Mouse (Mus musculus) forebrain, embryonic 16.5 days (tissue): ENCODE measurements around the gene Ggcx. TPM values are rescaled to one million over a fixed set of nuclear protein-coding genes. Genes with fewer than 3 reads are reported as not detected.
"Not testable (repeated sequence)": the region's sequence is repeated elsewhere in the genome, so short reads cannot be mapped to it uniquely, and the experiment has no call there.

ENCODE experiments used
- ATAC-seq: fragments of 200-750 bp; cut with Nextera tagmentation; 2 replicates; pipeline ENCODE4 v1.8.0; 2017; ENCODE audit warnings: mild to moderate bottlenecking, moderate library complexity
- H3K27ac ChIP-seq: fragments of 300-500 bp; sonication (generic); 2 replicates; pipeline ENCODE4 v1.5.1; 2014; ENCODE audit warnings: low read length, control low read depth
- H3K27me3 ChIP-seq: fragments of 300-500 bp; sonication (generic); replicated peaks from 2 replicates; pipeline ENCODE4 v1.6.1; 2014; ENCODE audit warnings: low read length; ENCODE audit not compliant: control insufficient read depth, insufficient read depth
- H3K36me3 ChIP-seq: fragments of 300-500 bp; sonication (generic); 2 replicates; pipeline ENCODE4 v1.6.1; 2014; ENCODE audit not compliant: control insufficient read depth, insufficient read depth
- H3K4me1 ChIP-seq: fragments of 300-500 bp; sonication (generic); replicated peaks from 2 replicates; pipeline ENCODE4 v1.6.1; 2014; ENCODE audit warnings: low read length; ENCODE audit not compliant: control insufficient read depth, insufficient read depth
- H3K4me2 ChIP-seq: fragments of 300-500 bp; sonication (generic); 2 replicates; pipeline ENCODE4 v1.6.1; 2014; ENCODE audit warnings: mild to moderate bottlenecking, low read length, control low read depth
- H3K4me3 ChIP-seq: fragments of 300-500 bp; sonication (generic); replicated peaks from 2 replicates; pipeline ENCODE4 v1.5.1; 2014; ENCODE audit warnings: mild to moderate bottlenecking, low read length, control low read depth
- H3K9ac ChIP-seq: fragments of 300-500 bp; sonication (generic); replicated peaks from 2 replicates; pipeline ENCODE4 v1.6.1; 2014; ENCODE audit warnings: low read depth, low read length, control low read depth
- H3K9me3 ChIP-seq: fragments of 300-500 bp; sonication (generic); 2 replicates; pipeline ENCODE4 v1.6.1; 2016; ENCODE audit warnings: low read length; ENCODE audit not compliant: control insufficient read depth
- WGBS: fragments of 180-500 bp; shearing (Covaris S2); extraction: QIAGEN DNeasy Blood & Tissue Kit; methylation state at CpG from one replicate; pipeline ENCODE4 v1.1.7; 2014; 5-methylcytosine and 5-hydroxymethylcytosine counted together
- polyA plus RNA-seq: library from polyadenylated mRNA; unstranded; fragments of >200 nt; fragmentation: Nextera tagmentation; extraction: Ambion mirVana; gene quantifications from 2 replicates; pipeline ENCODE4 v1.2.1, GENCODE M21; 2015

The Ggcx gene
- polyA plus RNA-seq, 1 experiment from 2014 or later = 17.2 TPM

- Histone ChIP-seq H3K9me3 (no peaks in the 10 kb centered on the region), H3K9ac (no peak overlapping the region), H3K4me1 (peaks cover 3% of the 10 kb centered on the region), H3K27ac (no peak overlapping the region), H3K4me3 (no peak overlapping the region), H3K27me3 (no peaks in the 10 kb centered on the region), H3K36me3 (no peaks in the 10 kb centered on the region), H3K4me2 (no peak overlapping the region)
- WGBS = 59% methylated on average over 3 of the region's 3 CpGs
- no peak for ATAC-seq
These were observed 39.5 kb downstream of the Ggcx start for GRCm38 (mm10) chr6:72453578-72453977.

DNA sequence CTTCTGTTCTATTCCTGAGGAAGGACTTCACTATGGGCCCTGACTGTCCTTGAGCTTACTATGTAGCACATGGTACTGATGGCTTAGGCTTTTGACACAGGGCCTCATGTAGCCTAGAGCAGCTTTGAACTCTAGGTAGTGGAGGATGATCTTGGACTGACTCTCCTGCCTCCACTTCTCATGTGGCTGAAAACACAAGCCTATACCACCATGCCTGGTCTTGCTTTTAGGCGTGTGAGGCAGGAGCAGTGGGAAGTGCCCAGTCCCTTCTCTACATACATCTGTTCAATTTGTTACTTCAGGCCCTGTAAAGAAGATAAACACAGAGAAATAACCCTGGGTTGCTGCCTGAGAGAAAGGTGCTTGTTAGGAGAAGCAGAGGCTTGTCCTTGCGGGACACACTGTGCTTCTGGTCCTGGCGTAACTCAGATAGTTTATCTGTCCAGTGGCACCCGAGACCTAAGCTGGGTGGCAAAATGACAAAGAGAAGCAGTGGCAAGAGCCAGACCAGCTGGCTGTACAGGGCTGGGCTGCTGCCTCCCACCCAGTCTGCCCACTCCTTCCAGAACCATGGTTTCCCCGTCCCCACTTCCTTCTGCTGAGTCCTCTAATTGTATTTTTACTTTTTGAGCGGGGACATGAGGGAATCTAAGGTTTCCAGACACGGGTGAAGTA, 40.1 kb downstream of the Ggcx start:
- ATAC-seq = no peak
- H3K36me3 ChIP-seq = no peaks in the 10 kb centered on the region
- no peaks in the 10 kb centered on the region for H3K9me3 ChIP-seq
- H3K27me3 ChIP-seq = no peaks in the 10 kb centered on the region
- peaks cover 3% of the 10 kb centered on the region for H3K4me1 ChIP-seq
- H3K9ac ChIP-seq = no peak overlapping the region
- no peak overlapping the region for H3K4me2 ChIP-seq
- H3K27ac ChIP-seq = no peak overlapping the region
- H3K4me3 ChIP-seq = no peak overlapping the region
- WGBS = 75% methylated on average over 7 of the region's 7 CpGs

DNA sequence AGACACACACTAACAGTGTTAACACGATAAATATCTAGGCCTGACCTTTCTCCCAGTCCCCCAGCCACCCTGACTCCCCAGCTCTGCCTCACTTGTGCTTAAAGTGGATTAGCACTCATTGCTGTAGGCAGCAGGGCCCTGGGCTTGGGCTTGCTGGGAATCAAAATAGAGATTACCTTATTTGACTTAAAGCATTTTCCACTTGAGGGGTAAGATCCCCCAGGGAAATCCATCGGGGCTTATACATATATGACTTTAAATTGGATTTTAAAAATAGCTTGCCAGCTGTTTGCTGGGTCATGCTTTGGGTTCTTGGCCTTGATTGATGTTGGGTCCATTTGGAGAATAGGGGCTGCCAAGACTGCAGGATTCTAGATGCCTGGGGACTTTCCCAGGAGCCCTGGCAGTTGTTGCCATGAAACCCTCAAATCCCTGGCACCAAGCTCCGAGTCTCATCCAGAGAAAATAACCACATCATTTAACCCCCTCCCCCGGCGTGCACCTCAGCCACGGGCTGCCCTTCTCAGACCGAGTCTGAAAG, 40.8 kb downstream of the Ggcx start:
- H3K27ac ChIP-seq = no peak overlapping the region
- 54% methylated on average over 7 of the region's 7 CpGs for WGBS
- no peaks in the 10 kb centered on the region for H3K27me3 ChIP-seq
- no peak overlapping the region for H3K9ac ChIP-seq
- ATAC-seq = no peak
- H3K4me1 ChIP-seq = peaks cover 3% of the 10 kb centered on the region
- H3K4me2 ChIP-seq = no peak overlapping the region
- H3K4me3 ChIP-seq = no peak overlapping the region
- no peaks in the 10 kb centered on the region for H3K36me3 ChIP-seq
- no peaks in the 10 kb centered on the region for H3K9me3 ChIP-seq

DNA sequence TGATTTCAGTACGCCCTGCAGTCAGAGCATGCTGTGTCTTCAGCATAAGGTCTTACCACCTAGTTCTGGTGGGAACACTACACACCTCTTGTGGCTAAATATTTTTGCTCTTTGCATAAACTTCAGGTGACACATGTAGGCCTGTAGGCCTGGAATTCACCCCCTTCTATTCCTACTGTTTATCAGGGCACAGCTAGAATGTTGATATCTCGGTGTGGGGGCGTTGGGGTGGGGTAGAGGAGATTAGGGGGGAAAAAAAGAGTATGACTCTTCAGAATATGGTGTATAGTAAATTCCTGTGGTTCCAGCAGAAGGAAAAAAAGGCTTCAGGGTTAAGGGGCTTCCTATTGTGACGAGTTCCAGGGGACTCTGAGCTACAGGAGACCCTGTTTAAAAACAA, 42.5 kb downstream of the Ggcx start:
- ATAC-seq = no peak
- Histone ChIP-seq H3K27me3 (no peaks in the 10 kb centered on the region), H3K9me3 (no peaks in the 10 kb centered on the region), H3K9ac (no peak overlapping the region), H3K27ac (no peak overlapping the region), H3K4me2 (no peak overlapping the region), H3K4me3 (no peak overlapping the region), H3K36me3 (no peaks in the 10 kb centered on the region), H3K4me1 (peaks cover 3% of the 10 kb centered on the region)
- WGBS = 92% methylated on average over 4 of the region's 4 CpGs

DNA sequence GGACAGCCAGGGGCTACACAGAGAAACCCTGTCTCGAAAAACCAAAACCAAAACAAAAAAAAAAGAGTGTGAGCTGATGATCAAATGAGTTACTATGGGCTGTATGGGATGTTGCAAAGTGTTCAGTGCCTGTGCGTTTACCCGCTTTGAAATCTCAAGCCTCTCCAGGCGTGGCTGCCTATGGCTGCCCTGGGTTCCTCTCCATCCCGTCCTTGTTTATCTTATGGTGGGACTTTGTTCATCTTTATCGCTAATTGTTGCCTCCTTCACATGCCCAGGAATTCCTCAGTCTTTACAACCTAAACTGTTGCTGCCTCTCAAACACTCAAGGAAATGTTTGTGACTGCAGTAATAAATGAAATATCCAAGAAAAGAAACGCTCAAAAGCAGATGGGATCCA, 44.3 kb downstream of the Ggcx start:
- H3K9ac ChIP-seq = no peak overlapping the region
- no peak overlapping the region for H3K4me2 ChIP-seq
- peaks cover 3% of the 10 kb centered on the region for H3K4me1 ChIP-seq
- H3K27me3 ChIP-seq = no peaks in the 10 kb centered on the region
- ATAC-seq = no peak
- H3K4me3 ChIP-seq = no peak overlapping the region
- 84% methylated on average over 7 of the region's 7 CpGs for WGBS
- H3K36me3 ChIP-seq = no peaks in the 10 kb centered on the region
- no peaks in the 10 kb centered on the region for H3K9me3 ChIP-seq
- H3K27ac ChIP-seq = no peak overlapping the region

DNA sequence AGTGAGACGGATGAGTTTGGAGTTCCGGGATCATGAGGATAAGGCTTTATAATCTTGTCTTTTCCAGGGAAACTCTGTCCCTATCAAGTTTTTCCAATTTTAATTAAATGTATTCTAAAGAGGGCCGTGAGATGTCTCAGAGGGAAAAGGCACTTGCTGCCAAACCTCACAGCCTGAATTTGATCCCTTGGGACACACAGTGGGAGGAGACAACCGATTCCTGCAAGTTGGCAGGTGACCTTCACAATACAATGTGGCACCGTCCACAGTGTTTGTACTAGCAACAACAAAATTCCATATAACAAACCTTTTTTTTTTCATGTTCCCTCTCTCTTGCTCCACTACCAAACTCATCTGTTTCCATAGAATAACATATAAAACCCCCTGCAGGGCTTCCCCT, 44.8 kb downstream of the Ggcx start:
- no peak for ATAC-seq
- Histone ChIP-seq H3K4me3 (no peak overlapping the region), H3K27me3 (no peaks in the 10 kb centered on the region), H3K36me3 (no peaks in the 10 kb centered on the region), H3K27ac (no peak overlapping the region), H3K9me3 (no peaks in the 10 kb centered on the region), H3K4me1 (peaks cover 3% of the 10 kb centered on the region), H3K9ac (no peak overlapping the region), H3K4me2 (no peak overlapping the region)
- 67% methylated on average over 5 of the region's 5 CpGs for WGBS

- Histone ChIP-seq H3K27me3 (no peaks in the 10 kb centered on the region), H3K36me3 (no peaks in the 10 kb centered on the region), H3K27ac (no peak overlapping the region), H3K4me2 (no peak overlapping the region), H3K4me1 (no peaks in the 10 kb centered on the region; the same call in 1 of the 2 replicates), H3K9me3 (no peaks in the 10 kb centered on the region), H3K9ac (no peak overlapping the region), H3K4me3 (no peak overlapping the region)
- ATAC-seq = no peak
- whole genome bisulfite sequencing = 71% methylated on average over 9 of the region's 9 CpGs
These were observed 46.1 kb downstream of the Ggcx start for GRCm38 (mm10) chr6:72460036-72460801.

DNA sequence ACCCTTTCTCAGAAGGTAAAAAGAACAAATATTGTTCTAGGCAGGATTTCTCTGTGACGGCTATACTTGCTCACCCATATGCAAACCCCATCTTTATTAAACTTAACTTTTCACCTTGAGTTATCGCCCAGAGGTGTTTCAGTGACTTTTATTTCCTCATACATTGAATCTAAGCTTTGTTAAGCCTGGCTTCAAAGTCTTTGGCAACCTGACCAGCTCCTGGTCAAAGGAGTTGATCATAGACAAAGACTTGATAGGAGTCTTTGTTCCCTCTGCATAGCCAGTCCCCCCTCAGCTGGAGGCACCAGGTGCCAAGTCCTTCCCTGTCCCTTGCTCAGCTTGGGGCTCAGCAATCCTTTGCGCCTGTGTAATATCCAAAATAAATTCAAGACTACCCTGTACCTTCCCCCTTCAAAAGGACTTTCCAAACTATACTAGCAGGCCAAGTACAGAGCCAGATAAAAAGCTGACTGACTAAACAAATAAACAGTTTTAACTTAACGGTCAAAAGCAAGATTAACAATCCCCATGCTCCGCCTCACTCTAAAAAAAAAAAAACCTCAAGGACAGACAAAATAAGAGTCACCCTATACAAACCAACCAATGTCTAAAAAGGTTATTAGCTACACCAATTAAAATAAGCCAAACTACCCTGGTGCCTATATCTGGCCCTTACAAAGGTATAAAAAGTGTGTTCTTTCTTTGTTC, 48.6 kb downstream of the Ggcx start:
- H3K4me2 ChIP-seq, H3K4me1 ChIP-seq, ATAC-seq, H3K36me3 ChIP-seq, H3K4me3 ChIP-seq, H3K9me3 ChIP-seq, H3K9ac ChIP-seq, H3K27ac ChIP-seq, H3K27me3 ChIP-seq: not testable (repeated sequence)
- WGBS = 80% methylated on average over 5 of the region's 5 CpGs
